Mouse (Mus musculus) left cerebral cortex, postnatal 4 days (tissue): ENCODE data around the gene Dusp5. TPM values are rescaled to one million over a fixed set of nuclear protein-coding genes. Genes with fewer than 3 reads are reported as not detected.

Experiments
- DNase-seq: peaks from one replicate; pipeline ENCODE4 v3.0.0-alpha.2; 2022
- intact Hi-C: fragments of 180-260 bp; cut with DNase I; formaldehyde crosslinking; loops from one replicate; pipeline ENCODE4 v1.15.1; 2025
- total RNA-seq, 2 experiments: library from RNA; stranded (reverse); gene quantifications; 2 replicates each; pipeline ENCODE4 v1.2.3; 2021

The Dusp5 gene
- total RNA-seq, 2 experiments from 2014 or later = 2.7 to 4.3 TPM

- intact Hi-C loops = no loop called here
- peak; percentile 55 for DNase-seq
These were observed 11.4 kb upstream of the Dusp5 start for GRCm38 (mm10) chr19:53517370-53518096.

DNA sequence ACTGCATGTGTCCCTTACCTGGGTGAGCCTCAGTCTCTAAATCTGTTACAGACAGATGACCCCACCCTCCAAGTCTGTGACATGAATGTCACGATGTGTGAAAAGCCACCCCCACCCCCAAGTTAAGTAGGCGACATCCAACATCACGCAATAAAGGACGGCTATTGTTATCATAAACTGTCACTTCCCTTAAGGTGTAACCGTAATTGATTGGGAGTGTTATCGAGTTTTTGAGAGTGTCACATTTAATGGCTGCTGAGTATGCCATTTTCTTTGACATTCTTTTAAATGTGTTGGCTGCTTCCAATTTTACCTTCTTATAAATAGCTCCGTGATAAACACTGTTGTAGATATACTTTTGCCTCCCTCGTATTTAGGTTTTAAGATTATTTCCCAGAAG is 9.4 kb upstream of the Dusp5 start:
- intact Hi-C loops = no loop called here
- DNase-seq = no peak

DNA sequence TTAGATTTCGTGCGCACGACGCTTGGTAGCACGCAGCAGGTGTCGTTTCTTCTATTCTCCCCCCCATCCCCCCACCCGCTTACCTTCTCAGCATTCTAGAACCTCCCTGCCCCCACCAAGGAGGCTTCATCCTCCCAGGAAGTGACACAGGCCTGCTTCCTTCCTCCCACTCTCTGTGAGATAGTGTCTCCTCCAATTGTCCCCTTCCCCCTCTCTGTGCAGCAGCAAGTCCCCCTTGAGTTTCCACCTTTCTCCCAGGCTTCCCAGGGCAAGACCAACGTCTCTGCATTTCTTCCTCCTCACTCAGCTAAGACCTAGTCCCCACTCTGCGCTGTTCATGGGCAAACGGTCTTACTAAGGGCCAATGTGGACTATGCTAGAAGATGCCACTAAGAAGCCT is 8.9 kb upstream of the Dusp5 start:
- DNase-seq = no peak
- intact Hi-C loops = no loop called here

DNA sequence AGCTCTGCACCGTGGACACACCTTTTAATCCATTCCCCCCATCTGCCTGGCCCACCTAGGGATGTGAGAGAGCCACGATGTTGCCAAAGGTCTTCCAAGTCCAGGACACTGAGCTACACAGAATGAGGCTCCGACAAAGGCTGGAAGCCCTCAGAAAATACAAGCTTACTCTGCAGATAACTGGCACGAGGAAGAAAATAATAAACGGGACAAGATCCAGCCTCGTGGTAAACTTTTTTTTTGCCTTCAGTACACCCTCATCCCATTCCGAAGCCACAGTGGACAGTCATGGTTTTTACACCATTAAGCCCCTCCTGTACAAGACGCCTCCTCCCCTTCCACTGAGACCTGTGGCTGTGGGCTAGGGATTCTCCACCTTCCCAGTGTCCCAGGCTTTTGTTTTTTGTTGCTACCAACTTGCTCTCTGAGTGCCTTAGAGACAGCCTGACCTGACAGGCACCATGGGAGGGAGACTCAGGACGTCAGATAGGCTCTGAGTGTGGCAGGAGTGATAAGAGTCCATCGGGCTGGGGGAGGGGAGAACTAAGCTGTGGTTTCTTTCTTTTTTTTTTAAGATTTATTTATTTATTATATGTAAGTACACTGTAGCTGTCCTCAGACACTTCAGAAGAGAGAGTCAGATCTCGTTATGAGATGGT is 7.6 kb upstream of the Dusp5 start:
- intact Hi-C loops = no loop called here

DNA sequence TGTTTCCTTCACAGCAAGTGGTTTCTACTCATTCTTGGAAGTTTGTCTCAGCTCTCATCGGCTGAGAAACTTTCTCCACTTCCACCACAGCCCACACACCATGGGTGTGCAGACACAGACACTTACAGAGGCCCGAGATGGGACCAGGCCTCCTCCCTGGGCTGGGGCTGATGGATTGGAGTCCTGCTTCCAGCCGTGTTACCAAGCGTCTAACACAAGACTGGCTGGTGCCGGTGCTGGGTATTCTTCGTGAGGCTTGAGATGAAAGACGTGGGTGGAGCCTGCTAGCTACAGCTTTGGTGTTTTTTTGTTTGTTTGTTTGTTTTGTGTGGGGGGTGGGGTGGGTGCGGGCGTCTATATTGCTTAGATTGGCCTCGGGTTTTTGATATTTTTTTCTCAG is 1.4 kb upstream of the Dusp5 start:
- DNase-seq = no peak
- intact Hi-C loops = no loop called here

More for the DNA sequence above, 7.6 kb upstream of the Dusp5 start:
- no peak for DNase-seq

DNA sequence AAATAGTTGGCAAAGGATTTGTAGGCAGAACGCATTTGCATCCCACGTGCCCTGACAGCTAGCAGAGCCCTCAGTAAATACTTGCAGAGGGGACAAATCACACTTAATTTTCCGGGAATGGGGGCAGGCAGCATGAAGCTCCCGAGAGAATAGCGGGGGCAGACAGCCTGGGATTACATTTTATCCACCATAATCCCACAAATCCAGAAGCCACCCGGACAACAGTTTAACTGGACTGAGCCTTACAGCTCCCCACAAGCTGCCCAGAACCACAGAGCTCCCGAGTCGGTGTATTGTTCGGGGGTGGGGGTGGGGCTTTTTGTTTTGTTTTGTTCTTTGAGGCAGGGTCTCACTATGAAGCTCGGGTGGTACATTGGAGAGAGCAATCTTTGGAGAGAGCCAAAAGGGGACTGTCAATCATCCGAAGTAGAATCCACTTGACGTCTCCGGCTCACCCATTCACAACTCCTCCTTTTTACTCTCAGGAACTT is 733 bp upstream of the Dusp5 start:
- intact Hi-C loops = no loop called here
- no peak for DNase-seq

GRCm38 (mm10) chr19:53529455-53529704 is 471 bp downstream of the Dusp5 start:
- intact Hi-C loops = no loop called here
- no peak for DNase-seq

- intact Hi-C loops = no loop called here
- no peak for DNase-seq
These were observed 1.0 kb downstream of the Dusp5 start for GRCm38 (mm10) chr19:53529705-53530562.

DNA sequence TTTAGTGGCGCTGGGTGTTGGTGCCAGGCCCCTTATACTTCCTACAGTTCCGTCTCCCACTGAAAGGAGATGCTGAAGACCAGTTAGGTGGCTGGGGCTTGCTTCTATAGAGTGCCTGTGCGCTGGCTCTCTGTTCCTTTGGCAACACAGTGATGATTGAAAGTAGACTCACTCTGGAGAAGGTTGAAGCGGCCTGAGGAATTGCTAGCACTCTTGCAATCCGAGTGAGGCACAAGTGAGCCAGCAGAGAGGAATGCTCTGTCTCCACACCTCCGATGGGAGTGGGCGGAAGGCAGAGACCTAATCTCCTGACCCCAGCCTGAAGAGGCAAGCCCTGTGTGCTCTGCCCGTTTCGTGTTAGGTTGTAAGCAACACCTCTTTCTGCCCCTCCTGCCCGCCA is 2.5 kb downstream of the Dusp5 start:
- intact Hi-C loops = no loop called here
- DNase-seq = no peak

- no peak for DNase-seq
- intact Hi-C loops = no loop called here
These were observed 3.1 kb downstream of the Dusp5 start for GRCm38 (mm10) chr19:53532021-53532420.

GRCm38 (mm10) chr19:53532676-53533075 is 3.8 kb downstream of the Dusp5 start:
- no peak for DNase-seq

DNA sequence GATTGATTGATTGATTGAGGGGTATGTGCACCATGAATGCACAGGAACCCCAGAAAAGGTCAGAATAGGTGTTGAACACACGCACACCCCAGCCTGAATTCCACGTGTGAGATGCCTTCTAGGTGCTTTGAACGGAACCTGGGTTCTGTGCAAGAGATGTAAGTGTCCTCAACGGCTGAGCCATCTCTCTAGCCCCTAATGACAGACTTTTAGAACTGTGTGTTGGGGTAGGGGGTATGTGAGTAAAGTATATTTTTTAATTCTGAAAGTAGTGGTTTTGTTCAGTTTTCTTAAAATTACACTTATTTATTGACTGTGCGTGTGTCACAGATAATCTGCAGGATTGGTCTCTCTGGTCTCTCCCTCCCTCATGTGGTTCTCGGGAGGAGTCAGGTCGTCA is 4.3 kb downstream of the Dusp5 start:
- intact Hi-C loops = no loop called here

More at GRCm38 (mm10) chr19:53532676-53533075, 3.8 kb downstream of the Dusp5 start:
- intact Hi-C loops = no loop called here

GRCm38 (mm10) chr19:53533810-53534601 is 5.1 kb downstream of the Dusp5 start:
- no peak for DNase-seq
- intact Hi-C loops = no loop called here

More for the DNA sequence above, 4.3 kb downstream of the Dusp5 start:
- DNase-seq = no peak

GRCm38 (mm10) chr19:53534757-53535410 is 6.0 kb downstream of the Dusp5 start:
- intact Hi-C loops = no loop called here
- peak; percentile 52 for DNase-seq

DNA sequence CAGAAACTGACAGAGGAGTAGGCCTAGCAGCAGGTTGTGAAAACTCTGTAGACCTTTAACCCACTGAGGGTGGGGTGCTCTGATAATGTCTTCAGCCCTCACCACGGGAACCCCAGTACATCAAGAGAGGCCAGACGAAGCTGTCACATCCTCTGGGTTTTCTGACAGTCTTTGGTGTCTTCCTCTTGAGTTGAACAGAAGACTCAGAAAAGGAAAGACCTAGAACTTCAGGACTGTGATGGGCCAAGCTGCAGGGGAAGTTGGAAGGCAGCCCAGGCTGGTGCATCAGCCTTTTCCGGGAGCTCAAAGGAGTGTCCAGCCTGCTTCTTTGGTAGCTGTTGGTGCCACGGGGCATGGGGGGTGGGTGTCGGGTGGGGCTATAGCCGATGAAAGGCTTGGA is 6.5 kb downstream of the Dusp5 start:
- intact Hi-C loops = no loop called here
- no peak for DNase-seq

DNA sequence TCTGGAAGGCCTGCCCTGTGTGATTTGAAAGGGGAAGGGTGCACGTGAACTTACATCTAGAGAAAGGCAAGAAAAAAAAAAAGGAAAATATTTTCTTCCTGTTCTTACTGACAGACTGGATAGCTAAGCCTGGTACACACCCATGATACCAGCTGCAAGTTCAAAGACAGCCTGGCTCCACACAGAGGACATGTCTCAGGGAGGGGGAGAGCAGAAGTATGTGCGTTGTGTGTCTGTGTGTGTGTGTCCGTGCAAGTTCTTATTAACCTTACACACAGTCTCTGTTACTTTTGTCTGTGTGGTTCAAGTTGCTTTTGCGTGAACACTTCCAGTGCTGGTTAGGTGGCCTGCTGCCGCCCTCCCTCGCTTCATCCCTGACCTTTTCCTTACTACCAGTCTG is 7.3 kb downstream of the Dusp5 start:
- no peak for DNase-seq
- intact Hi-C loops = no loop called here

DNA sequence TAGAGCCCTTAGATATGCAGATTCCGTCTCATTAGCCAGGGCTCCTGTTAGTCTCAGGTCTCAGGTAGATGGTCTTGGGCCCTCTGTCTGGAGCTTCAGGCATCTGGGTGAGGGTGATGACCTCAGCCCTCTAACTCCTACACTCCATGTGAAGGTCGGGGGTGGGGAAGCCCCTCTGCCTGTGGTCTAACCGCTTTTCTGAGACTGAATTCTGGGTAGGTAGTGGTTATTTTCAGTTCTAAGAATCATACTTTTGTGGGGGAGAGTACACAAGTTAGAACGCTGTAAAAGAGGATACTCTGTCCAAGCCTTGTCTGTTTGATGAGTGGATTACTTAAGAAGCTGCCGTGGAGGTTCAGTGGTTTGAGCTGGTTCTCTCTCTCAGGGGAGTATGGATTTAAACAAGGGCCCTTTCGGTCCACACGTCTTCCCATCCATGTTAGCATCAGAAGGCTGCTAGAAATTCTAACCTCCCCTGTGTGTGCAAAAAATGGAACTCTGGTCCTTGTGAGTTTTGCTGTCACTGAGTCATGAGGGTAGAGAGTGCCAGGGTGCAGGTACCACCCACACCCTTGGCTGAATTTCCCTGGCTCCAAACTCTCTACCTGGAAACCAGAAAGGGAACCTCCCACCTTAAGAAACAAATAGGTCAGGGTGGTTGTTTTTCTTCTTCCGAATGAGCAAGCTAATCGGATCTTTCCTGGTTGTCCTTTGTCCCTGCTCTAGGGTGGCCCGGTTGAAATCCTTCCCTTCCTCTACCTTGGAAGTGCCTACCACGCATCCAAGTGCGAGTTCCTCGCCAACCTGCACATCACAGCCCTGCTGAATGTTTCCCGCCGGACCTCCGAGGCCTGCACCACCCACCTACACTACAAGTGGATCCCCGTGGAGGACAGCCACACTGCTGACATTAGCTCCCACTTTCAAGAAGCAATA is 8.1 kb downstream of the Dusp5 start:
- DNase-seq = no peak
- intact Hi-C loops = no loop called here

DNA sequence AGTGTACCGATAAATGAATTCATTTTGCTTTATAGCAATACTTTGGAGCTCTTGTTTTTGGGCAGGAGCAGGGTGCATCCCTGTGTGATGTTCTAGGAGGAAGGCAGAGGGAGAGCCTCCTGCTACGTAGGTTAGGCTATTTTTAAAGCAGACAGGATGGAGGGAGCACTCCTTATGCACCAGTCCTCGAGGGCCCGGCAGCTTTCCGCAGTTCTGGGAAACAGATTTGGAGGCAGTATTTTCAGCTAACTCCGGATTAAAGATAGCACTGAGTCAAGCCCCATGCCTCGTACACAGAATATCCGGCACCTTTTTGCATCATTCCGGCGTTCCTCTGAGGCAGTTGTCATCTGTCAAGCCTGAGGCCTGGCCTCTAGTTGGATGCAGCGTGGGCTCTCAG is 9.1 kb downstream of the Dusp5 start:
- DNase-seq = no peak
- intact Hi-C loops = no loop called here

DNA sequence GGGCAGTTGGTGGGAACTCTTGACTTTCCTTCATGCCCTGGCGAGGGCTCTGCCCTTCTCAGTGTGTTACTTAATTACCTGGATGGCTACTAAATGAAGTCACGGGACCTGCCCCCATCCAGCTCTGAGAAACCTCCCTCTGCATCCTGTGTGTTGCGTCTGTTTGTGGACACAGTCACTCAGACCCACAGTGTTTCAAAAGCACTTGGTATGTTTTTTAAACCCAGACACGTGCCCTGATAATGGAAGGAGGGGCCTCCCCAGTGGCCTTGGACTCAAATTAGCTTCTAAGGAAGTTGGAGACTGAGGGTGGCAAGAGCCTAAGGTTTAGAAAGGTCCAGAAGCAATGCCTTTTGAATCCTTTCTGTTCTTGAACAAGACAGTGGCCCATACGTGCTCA is 9.9 kb downstream of the Dusp5 start:
- DNase-seq = no peak
- intact Hi-C loops = no loop called here
